ENCODE assay signal across 8 mouse cellular contexts in the genomic region with DNA sequence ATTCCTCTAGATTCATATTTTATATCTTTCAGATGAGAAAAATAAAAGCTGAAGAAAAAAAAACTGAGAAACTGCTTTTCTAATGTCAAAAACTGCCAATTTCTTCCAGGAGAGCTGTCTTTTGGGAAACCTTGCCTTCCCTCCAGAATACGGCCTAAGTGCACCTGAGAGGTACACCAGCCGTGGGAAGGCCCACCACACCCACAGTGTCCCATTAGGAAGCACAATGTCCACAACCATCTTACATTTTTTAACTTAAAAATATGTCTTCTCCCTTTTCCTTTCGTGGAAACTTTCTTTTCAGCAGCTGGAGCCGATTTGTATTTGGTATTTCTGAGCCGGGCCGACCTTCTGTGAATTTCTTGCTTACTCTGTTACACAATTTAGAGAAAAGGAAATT. TPM values are rescaled to one million over a fixed set of nuclear protein-coding genes. Genes with fewer than 3 reads are reported as not detected.
A peak's percentile ranks its signal among the peaks of the same experiment; 100 is the strongest.
DNase-seq lines count a peak whose midpoint lies in the region; ATAC-seq and TF ChIP-seq lines count a peak whose summit lies in the region.

No protein-coding gene starts in this region.

- peak overlapping the region; percentile 72 for H3K4me2 ChIP-seq in lung, embryonic 16.5 days (ENCODE audit: low read depth, low read length)
- H3K4me2 ChIP-seq in intestine, embryonic 15.5 days (replicated peaks): peak overlapping the region; percentile 57
- peak overlapping the region; percentile 46 for H3K4me2 ChIP-seq in neural tube, embryonic 14.5 days (ENCODE audit: low read depth, low read length)

- no peak for ATAC-seq in lung, embryonic 16.5 days (ENCODE audit: low read depth)
- no peak for ATAC-seq in intestine, embryonic 15.5 days
- no peak for ATAC-seq in neural tube, embryonic 14.5 days (ENCODE audit: low read depth)

- peaks cover 7% of the 10 kb centered on the region for H3K4me1 ChIP-seq in lung, embryonic 16.5 days (replicated peaks; ENCODE audit: control insufficient read depth, insufficient read depth, low read length)
- H3K4me1 ChIP-seq in embryonic fibroblast, embryonic 13.5 days (ENCODE audit: control insufficient read depth, insufficient read depth, low read length): no peaks in the 10 kb centered on the region
- no peaks in the 10 kb centered on the region; the same call in 1 of the 2 replicates for H3K4me1 ChIP-seq in intestine, embryonic 15.5 days (replicated peaks)
- H3K4me1 ChIP-seq in neural tube, embryonic 14.5 days (ENCODE audit: control insufficient read depth, insufficient read depth, low read length): 0 out of 2 replicates have a peak, but pooled peaks cover 10% of the 10 kb centered on the region

- H3K4me3 ChIP-seq in lung, embryonic 16.5 days (ENCODE audit: low read length): peak overlapping the region; percentile 99
- H3K4me3 ChIP-seq in embryonic fibroblast, embryonic 13.5 days (ENCODE audit: insufficient read depth, low read length): peak overlapping the region; percentile 81
- H3K4me3 ChIP-seq in intestine, embryonic 15.5 days (replicated peaks): peak overlapping the region; percentile 96
- H3K4me3 ChIP-seq in neural tube, embryonic 14.5 days (ENCODE audit: low read depth, low read length): peak overlapping the region; percentile 95

- DNase-seq in lung, postnatal 36 days: no peak
- no peak for DNase-seq in Muller cell, postnatal 12 days (ENCODE audit: inconsistent ontology term)
- no peak for DNase-seq in adrenal gland, adult (ENCODE audit: inconsistent age in 2 of 2, low spot score in 1 of 2)
- no peak for DNase-seq in lung, postnatal 25 days (ENCODE audit: low spot score)

- no peak for TF ChIP-seq POLR2A in embryonic fibroblast, embryonic 13.5 days (IDR thresholded peaks at IDR 0.05; ENCODE audit: low read depth, low read length)

- WGBS in lung, embryonic 16.5 days: 10% methylated on average over 6 of the region's 6 CpGs
- 21% methylated on average over 6 of the region's 6 CpGs for whole genome bisulfite sequencing in intestine, embryonic 15.5 days
- 30% methylated on average over 6 of the region's 6 CpGs for WGBS in neural tube, embryonic 14.5 days

- TF ChIP-seq CTCF in embryonic fibroblast, embryonic 13.5 days (IDR thresholded peaks at IDR 0.05; ENCODE audit: borderline replicate concordance, insufficient read depth, low read length): no peak

- H3K27me3 ChIP-seq in lung, embryonic 16.5 days (ENCODE audit: control insufficient read depth, insufficient read depth, low read depth, low read length): no peaks in the 10 kb centered on the region
- no peaks in the 10 kb centered on the region for H3K27me3 ChIP-seq in intestine, embryonic 15.5 days (replicated peaks)
- no peaks in the 10 kb centered on the region; the same call in 1 of the 2 replicates for H3K27me3 ChIP-seq in neural tube, embryonic 14.5 days (ENCODE audit: control insufficient read depth, insufficient read depth, low read length)

- no peaks in the 10 kb centered on the region for H3K9me3 ChIP-seq in lung, embryonic 16.5 days (ENCODE audit: control insufficient read depth, low read length)
- H3K9me3 ChIP-seq in intestine, embryonic 15.5 days: no peaks in the 10 kb centered on the region
- H3K9me3 ChIP-seq in neural tube, embryonic 14.5 days (ENCODE audit: control insufficient read depth, low read length): no peaks in the 10 kb centered on the region

- H3K9ac ChIP-seq in lung, embryonic 16.5 days (ENCODE audit: low read length): peak overlapping the region; percentile 70
- H3K9ac ChIP-seq in intestine, embryonic 15.5 days: peak overlapping the region; percentile 37
- peak overlapping the region; percentile 84; the same call in 1 of the 2 replicates for H3K9ac ChIP-seq in neural tube, embryonic 14.5 days (replicated peaks; ENCODE audit: low read depth, low read length)

- H3K36me3 ChIP-seq in lung, embryonic 16.5 days (ENCODE audit: control insufficient read depth, insufficient read depth, low read length): peaks cover 18% of the 10 kb centered on the region
- H3K36me3 ChIP-seq in intestine, embryonic 15.5 days: peaks cover 10% of the 10 kb centered on the region
- peaks cover 8% of the 10 kb centered on the region for H3K36me3 ChIP-seq in neural tube, embryonic 14.5 days (ENCODE audit: control insufficient read depth, insufficient read depth, low read length)

- no peak overlapping the region for H3K27ac ChIP-seq in lung, embryonic 16.5 days (ENCODE audit: low read length)
- H3K27ac ChIP-seq in embryonic fibroblast, embryonic 13.5 days (ENCODE audit: insufficient read depth, low read length): no peak overlapping the region
- H3K27ac ChIP-seq in intestine, embryonic 15.5 days: no peak overlapping the region
- H3K27ac ChIP-seq in neural tube, embryonic 14.5 days (ENCODE audit: low read depth, low read length): no peak overlapping the region

RNA-seq across cellular contexts. Expression of gene Tmbim7, which starts 4.4 kb away (rescaled TPM):
- polyA plus RNA-seq in lung, embryonic 16.5 days (2015; fragmentation: Nextera tagmentation; extraction: Ambion mirVana): not detected in 2 replicates
- polyA plus RNA-seq in embryonic fibroblast, embryonic 13.5 days (2011; ENCODE audit: insufficient read length, low read depth, missing spikeins): not detected in 2 replicates
- not detected in 2 replicates for polyA plus RNA-seq in intestine, embryonic 15.5 days (2015; fragmentation: Nextera tagmentation; extraction: Ambion mirVana)
- polyA plus RNA-seq in neural tube, embryonic 14.5 days (2014; fragmentation: Nextera tagmentation; extraction: Ambion mirVana): not detected in 2 replicates

RNA-seq across cellular contexts. Expression of gene Gatad1, which starts 10.4 kb away (rescaled TPM):
- polyA plus RNA-seq in lung, embryonic 16.5 days (2015; fragmentation: Nextera tagmentation; extraction: Ambion mirVana): 62.9 and 65.7 TPM in 2 replicates
- polyA plus RNA-seq in embryonic fibroblast, embryonic 13.5 days (2011; ENCODE audit: insufficient read length, low read depth, missing spikeins): 163 and 176 TPM in 2 replicates
- 57.2 and 60.0 TPM in 2 replicates for polyA plus RNA-seq in intestine, embryonic 15.5 days (2015; fragmentation: Nextera tagmentation; extraction: Ambion mirVana)
- 68.3 and 70.3 TPM in 2 replicates for polyA plus RNA-seq in neural tube, embryonic 14.5 days (2014; fragmentation: Nextera tagmentation; extraction: Ambion mirVana)

RNA-seq across cellular contexts. Expression of gene Rbm48, which starts 50.2 kb away (rescaled TPM):
- polyA plus RNA-seq in lung, embryonic 16.5 days (2015; fragmentation: Nextera tagmentation; extraction: Ambion mirVana): 13.5 and 14.4 TPM in 2 replicates
- 5.9 and 6.6 TPM in 2 replicates for polyA plus RNA-seq in embryonic fibroblast, embryonic 13.5 days (2011; ENCODE audit: insufficient read length, low read depth, missing spikeins)
- 9.3 and 10.8 TPM in 2 replicates for polyA plus RNA-seq in intestine, embryonic 15.5 days (2015; fragmentation: Nextera tagmentation; extraction: Ambion mirVana)
- 16.7 and 21.0 TPM in 2 replicates for polyA plus RNA-seq in neural tube, embryonic 14.5 days (2014; fragmentation: Nextera tagmentation; extraction: Ambion mirVana)

RNA-seq across cellular contexts. Expression of gene Pex1, which starts 50.7 kb away (rescaled TPM):
- polyA plus RNA-seq in lung, embryonic 16.5 days (2015; fragmentation: Nextera tagmentation; extraction: Ambion mirVana): 14.7 and 14.8 TPM in 2 replicates
- polyA plus RNA-seq in embryonic fibroblast, embryonic 13.5 days (2011; ENCODE audit: insufficient read length, low read depth, missing spikeins): 10.5 and 13.1 TPM in 2 replicates
- 15.5 and 20.2 TPM in 2 replicates for polyA plus RNA-seq in intestine, embryonic 15.5 days (2015; fragmentation: Nextera tagmentation; extraction: Ambion mirVana)
- 23.5 and 25.5 TPM in 2 replicates for polyA plus RNA-seq in neural tube, embryonic 14.5 days (2014; fragmentation: Nextera tagmentation; extraction: Ambion mirVana)
